Mouse (Mus musculus): ENCODE measurements around the gene Gm3448. TPM values are rescaled to one million over a fixed set of nuclear protein-coding genes. Genes with fewer than 3 reads are reported as not detected.
"Not testable (repeated sequence)": the region's sequence is repeated elsewhere in the genome, so short reads cannot be mapped to it uniquely, and the experiment has no call there.

Gene Gm3448
- polyA plus RNA-seq, 1 experiment from 2014 or later, result 5.1 TPM

DNA sequence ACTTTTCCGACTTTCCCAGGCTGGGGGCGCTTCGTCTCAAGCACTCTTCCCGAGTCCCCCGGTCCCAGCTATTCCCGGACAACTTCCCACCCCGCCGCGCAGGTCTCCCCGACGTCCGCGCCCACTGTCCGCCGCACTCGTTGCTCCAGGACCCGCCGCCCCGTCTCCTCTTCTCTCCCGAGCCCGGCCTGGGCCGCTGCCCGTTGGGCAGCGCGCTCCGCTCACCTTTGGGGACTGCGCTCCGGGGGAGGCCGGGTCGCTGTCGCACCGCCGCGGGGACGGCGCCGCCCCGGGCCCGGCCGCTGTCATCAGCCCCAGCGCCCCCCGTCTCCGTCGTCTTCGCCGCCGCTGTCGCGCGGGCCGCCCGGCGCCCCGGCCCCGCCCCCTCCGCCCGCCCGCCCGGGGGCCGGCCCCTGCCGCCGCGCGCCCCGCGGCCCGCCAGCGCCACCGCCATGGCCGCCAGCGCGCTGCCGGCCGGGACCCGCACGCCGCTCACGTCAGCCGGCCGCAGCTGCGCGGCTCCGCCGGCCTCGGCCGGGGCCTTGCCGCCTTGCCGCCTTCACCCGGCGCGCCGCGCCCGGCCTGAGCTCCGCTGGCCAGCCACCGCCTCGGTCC lies 17.4 kb downstream of the Gm3448 start:
- ATAC-seq (ENCODE audit: low FRiP score), result peak; percentile 79
- not testable (repeated sequence) for H3K4me2 ChIP-seq; H3K27me3 ChIP-seq; H3K36me3 ChIP-seq; H3K4me1 ChIP-seq (replicated peaks); H3K27ac ChIP-seq; H3K9me3 ChIP-seq; H3K9ac ChIP-seq; H3K4me3 ChIP-seq
- WGBS, result no CpG with 5 or more reads among the region's 97 CpGs

GRCm38 (mm10) chr17:15021503-15022220 lies 19.7 kb downstream of the Gm3448 start:
- not testable (repeated sequence) for H3K27me3 ChIP-seq; H3K9me3 ChIP-seq; H3K4me1 ChIP-seq (replicated peaks); H3K4me3 ChIP-seq; H3K36me3 ChIP-seq; H3K27ac ChIP-seq; H3K9ac ChIP-seq; ATAC-seq (ENCODE audit: low FRiP score); H3K4me2 ChIP-seq
- WGBS, result 72% methylated on average over 3 of the region's 3 CpGs

DNA sequence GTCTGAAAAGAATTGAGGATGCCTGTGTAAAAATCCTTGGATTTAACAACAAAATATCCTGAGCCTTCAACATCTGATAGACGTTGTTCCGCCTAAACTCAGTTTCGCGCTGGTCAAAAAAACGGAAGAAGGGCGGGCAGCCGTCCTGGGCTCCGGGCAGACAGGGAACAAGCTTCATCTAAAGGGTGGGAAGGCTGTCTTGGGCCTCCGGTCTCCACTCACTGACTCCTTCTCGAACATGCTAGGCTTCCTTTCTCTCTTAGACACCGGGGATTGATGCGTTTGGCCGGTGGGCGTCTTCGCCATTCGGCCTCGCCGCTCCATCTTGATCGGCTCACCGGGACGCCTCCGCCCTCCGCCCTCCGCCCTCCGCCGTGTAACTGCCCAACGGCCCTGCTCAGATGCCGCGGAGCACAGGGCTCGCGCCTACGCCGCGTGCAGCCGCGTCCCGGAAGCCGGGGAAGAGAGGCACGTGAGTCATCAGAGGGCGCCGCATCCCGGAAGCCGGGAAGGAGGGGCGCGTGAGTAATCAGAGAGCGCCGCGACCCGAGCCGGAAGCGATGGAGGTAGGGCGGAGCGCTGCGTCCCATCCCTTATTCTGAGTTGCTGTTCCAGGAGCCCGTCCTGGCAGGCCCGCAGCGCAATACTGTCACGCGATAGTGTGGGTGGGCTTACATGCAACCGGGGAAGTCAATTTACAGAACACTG lies 31.5 kb downstream of the Gm3448 start, which contains the start of gene Gm3435:
Gene Gm3435, plus strand, starts transcription at position 471 of the 708 bp plus-strand sequence.
- H3K4me3 ChIP-seq; H3K9me3 ChIP-seq; H3K4me2 ChIP-seq; H3K9ac ChIP-seq; H3K27me3 ChIP-seq; H3K36me3 ChIP-seq; H3K4me1 ChIP-seq (replicated peaks); H3K27ac ChIP-seq: not testable (repeated sequence)
- no CpG with 5 or more reads among the region's 60 CpGs for WGBS
- peak; percentile 98 for ATAC-seq (ENCODE audit: low FRiP score)

DNA sequence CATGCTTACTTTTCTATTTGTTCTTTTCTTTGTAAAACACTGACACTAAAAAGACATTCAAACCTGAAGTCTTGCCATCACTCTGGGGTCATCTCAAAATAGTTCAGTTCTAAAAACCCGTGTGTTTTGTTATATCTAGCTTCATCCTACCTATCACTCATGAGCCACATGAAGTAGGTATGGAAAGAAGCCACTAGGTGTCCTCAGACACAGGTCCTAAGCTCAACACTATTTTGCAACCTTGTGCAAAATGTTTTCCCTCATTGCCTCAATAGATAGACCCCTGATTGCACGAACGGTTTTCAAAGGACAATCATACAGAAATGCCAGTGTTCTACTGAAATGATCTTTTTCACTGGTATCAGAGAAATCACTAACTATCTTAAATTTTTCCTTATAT lies 32.2 kb downstream of the Gm3448 start:
- H3K4me2 ChIP-seq; H3K36me3 ChIP-seq; H3K27ac ChIP-seq; H3K9ac ChIP-seq; H3K4me3 ChIP-seq; H3K27me3 ChIP-seq; H3K9me3 ChIP-seq; H3K4me1 ChIP-seq (replicated peaks); ATAC-seq (ENCODE audit: low FRiP score): not testable (repeated sequence)
- WGBS, result no CpG with 5 or more reads among the region's 3 CpGs

GRCm38 (mm10) chr17:15000047-15000446 lies 41.3 kb downstream of the Gm3448 start:
- H3K4me1 ChIP-seq (replicated peaks); H3K27ac ChIP-seq; H3K4me3 ChIP-seq; H3K9me3 ChIP-seq; H3K27me3 ChIP-seq; ATAC-seq (ENCODE audit: low FRiP score); H3K4me2 ChIP-seq; H3K9ac ChIP-seq; H3K36me3 ChIP-seq: not testable (repeated sequence)
- WGBS, result no CpG with 5 or more reads among the region's 4 CpGs

DNA sequence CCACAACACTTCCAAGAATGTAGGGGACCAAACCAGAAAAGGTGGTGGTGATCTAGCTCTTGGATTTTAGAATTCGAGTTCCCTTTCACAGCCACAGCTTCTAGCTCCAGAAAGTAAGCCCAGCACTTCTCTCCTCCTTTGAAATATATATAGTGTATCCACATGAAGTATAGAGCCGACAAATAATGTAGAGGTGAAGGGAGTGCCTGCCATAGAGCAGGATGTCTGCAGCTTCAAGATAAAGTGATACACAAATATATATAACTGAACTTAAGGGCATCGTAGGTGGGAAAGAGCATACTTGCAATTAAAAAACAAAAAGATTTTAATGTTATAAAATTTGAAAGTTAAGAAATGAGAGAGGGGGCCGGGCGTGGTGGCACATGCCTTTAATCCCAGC lies 47.2 kb downstream of the Gm3448 start:
- not testable (repeated sequence) for H3K27ac ChIP-seq; H3K4me2 ChIP-seq; H3K4me3 ChIP-seq; H3K36me3 ChIP-seq; H3K27me3 ChIP-seq; H3K9ac ChIP-seq; ATAC-seq (ENCODE audit: low FRiP score); H3K4me1 ChIP-seq (replicated peaks); H3K9me3 ChIP-seq
- WGBS, result no CpG with 5 or more reads among the region's 5 CpGs

- WGBS, result no CpG with 5 or more reads among the region's 47 CpGs
- not testable (repeated sequence) for H3K27ac ChIP-seq; H3K9ac ChIP-seq; H3K36me3 ChIP-seq; H3K9me3 ChIP-seq; H3K4me2 ChIP-seq; H3K27me3 ChIP-seq; H3K4me3 ChIP-seq; H3K4me1 ChIP-seq (replicated peaks)
- peak; percentile 90 for ATAC-seq (ENCODE audit: low FRiP score)
Measured at GRCm38 (mm10) chr17:14993139-14993832, 48.1 kb downstream of the Gm3448 start.

GRCm38 (mm10) chr17:14992522-14993138 lies 48.7 kb downstream of the Gm3448 start:
- H3K36me3 ChIP-seq; H3K27me3 ChIP-seq; H3K27ac ChIP-seq; H3K9ac ChIP-seq; H3K9me3 ChIP-seq; H3K4me1 ChIP-seq (replicated peaks); H3K4me2 ChIP-seq; H3K4me3 ChIP-seq: not testable (repeated sequence)
- WGBS, result no CpG with 5 or more reads among the region's 98 CpGs
- peak; percentile 78 for ATAC-seq (ENCODE audit: low FRiP score)

GRCm38 (mm10) chr17:14990116-14990702 lies 51.1 kb downstream of the Gm3448 start:
- not testable (repeated sequence) for H3K27me3 ChIP-seq; H3K4me1 ChIP-seq (replicated peaks); H3K4me3 ChIP-seq; H3K4me2 ChIP-seq; H3K36me3 ChIP-seq; H3K27ac ChIP-seq; ATAC-seq (ENCODE audit: low FRiP score); H3K9ac ChIP-seq; H3K9me3 ChIP-seq
- WGBS, result 71% methylated on average over 4 of the region's 5 CpGs

DNA sequence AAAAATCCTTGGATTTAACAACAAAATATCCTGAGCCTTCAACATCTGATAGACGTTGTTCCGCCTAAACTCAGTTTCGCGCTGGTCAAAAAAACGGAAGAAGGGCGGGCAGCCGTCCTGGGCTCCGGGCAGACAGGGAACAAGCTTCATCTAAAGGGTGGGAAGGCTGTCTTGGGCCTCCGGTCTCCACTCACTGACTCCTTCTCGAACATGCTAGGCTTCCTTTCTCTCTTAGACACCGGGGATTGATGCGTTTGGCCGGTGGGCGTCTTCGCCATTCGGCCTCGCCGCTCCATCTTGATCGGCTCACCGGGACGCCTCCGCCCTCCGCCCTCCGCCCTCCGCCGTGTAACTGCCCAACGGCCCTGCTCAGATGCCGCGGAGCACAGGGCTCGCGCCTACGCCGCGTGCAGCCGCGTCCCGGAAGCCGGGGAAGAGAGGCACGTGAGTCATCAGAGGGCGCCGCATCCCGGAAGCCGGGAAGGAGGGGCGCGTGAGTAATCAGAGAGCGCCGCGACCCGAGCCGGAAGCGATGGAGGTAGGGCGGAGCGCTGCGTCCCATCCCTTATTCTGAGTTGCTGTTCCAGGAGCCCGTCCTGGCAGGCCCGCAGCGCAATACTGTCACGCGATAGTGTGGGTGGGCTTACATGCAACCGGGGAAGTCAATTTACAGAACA lies 62.8 kb downstream of the Gm3448 start, which contains the start of the genes 9030025P20Rik and Gm3417:
Gene 9030025P20Rik, plus strand, starts transcription at position 107 of the 677 bp plus-strand sequence.
Gene Gm3417, minus strand, starts transcription at position 429 of the 677 bp plus-strand sequence.
- Histone ChIP-seq H3K4me2 (peak within 1 kb of the TSS; percentile 40), H3K4me3 (0 out of 2 replicates have a peak within 1 kb of the TSS, but pooled peaks have one; percentile 21)
- not testable (repeated sequence) for H3K9ac ChIP-seq; H3K9me3 ChIP-seq; H3K36me3 ChIP-seq; H3K27ac ChIP-seq; H3K4me1 ChIP-seq (replicated peaks); H3K27me3 ChIP-seq
- peak; percentile 99 for ATAC-seq (ENCODE audit: low FRiP score)
- WGBS, result no CpG with 5 or more reads among the region's 60 CpGs

DNA sequence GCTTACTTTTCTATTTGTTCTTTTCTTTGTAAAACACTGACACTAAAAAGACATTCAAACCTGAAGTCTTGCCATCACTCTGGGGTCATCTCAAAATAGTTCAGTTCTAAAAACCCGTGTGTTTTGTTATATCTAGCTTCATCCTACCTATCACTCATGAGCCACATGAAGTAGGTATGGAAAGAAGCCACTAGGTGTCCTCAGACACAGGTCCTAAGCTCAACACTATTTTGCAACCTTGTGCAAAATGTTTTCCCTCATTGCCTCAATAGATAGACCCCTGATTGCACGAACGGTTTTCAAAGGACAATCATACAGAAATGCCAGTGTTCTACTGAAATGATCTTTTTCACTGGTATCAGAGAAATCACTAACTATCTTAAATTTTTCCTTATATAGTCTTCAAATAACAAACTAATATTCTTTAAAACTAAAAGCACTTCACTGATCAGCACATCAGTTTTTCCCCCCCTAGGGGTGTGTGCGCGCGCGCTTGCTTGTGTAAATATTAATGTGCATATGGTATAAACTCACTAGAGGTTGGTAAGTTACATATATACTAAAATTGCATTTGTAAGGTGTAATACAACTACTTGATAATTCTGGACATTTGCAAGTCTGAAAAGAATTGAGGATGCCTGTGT lies 63.5 kb downstream of the Gm3448 start:
- H3K4me2 ChIP-seq, result peak overlapping the region; percentile 40
- not testable (repeated sequence) for ATAC-seq (ENCODE audit: low FRiP score); H3K4me1 ChIP-seq (replicated peaks); H3K27ac ChIP-seq; H3K9ac ChIP-seq; H3K36me3 ChIP-seq; H3K27me3 ChIP-seq; H3K9me3 ChIP-seq
- 3% methylated on average over 4 of the region's 7 CpGs for WGBS
- 0 out of 2 replicates have a peak overlapping the region, but pooled peaks have one; percentile 21 for H3K4me3 ChIP-seq

All from hindbrain, embryonic 13.5 days (tissue).